Mouse (Mus musculus) testis, adult 2 months (tissue): Measurements from ENCODE around the gene Cadps.

Experiments
- CTCF ChIP-seq: fragments of 200-500 bp; IDR thresholded peaks from 2 replicates; pipeline ENCODE4 v1.5.1; 2012; ENCODE audit warnings: low read depth, mild to moderate bottlenecking, inconsistent platforms, low read length, moderate library complexity; ENCODE audit not compliant: control insufficient read depth, insufficient read depth, insufficient replicate concordance
- POLR2A ChIP-seq: fragments of 200-500 bp; IDR thresholded peaks from 2 replicates; pipeline ENCODE4 v1.6.1; 2012; ENCODE audit warnings: low read depth, mild to moderate bottlenecking, inconsistent platforms, low read length, moderate library complexity; ENCODE audit not compliant: control insufficient read depth

DNA sequence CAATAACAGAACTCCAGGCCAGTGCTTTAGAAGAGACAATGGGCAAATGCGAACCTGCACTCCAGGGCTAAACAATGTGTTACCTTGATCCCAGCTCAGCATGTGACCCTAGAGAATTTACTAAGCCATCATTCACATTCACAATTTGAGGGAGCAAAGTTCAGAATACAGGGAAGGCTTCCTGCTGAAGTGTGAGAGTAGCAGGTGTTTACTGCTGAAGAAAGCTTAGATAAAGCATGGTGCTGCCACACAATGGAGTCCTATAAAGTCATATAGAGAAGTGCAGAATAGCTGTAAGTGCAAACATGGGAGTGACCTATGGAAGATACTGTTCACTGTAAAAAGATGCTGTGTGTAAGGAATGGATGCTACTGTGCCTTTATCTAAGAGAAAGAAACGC, 91.9 kb downstream of the Cadps start:
- TF ChIP-seq CTCF (no peak), POLR2A (no peak)
